Mouse (Mus musculus) 3134 (cell line): Measurements from ENCODE around the gene Dhx33.

Experiments used
- DNase-seq: peaks from one replicate; pipeline ENCODE4 v3.0.0-alpha.2; 2011; ENCODE audit warnings: low spot score; ENCODE audit not compliant: insufficient read length; ENCODE audit errors: extremely low read depth

The Dhx33 gene

GRCm38 (mm10) chr11:71004316-71004773 lies at the start of gene Dhx33:
Gene Dhx33, minus strand, starts transcription at chr11:71004437.
- DNase-seq = peak; percentile 96

GRCm38 (mm10) chr11:71052554-71052953 lies 48.3 kb upstream of the Dhx33 start:
- DNase-seq = no peak

GRCm38 (mm10) chr11:71039526-71040298 lies 35.5 kb upstream of the Dhx33 start:
- no peak for DNase-seq

- no peak for DNase-seq
Observed at GRCm38 (mm10) chr11:71033163-71033761, 29.0 kb upstream of the Dhx33 start, which contains the start of gene 6330403K07Rik. Gene 6330403K07Rik, minus strand, starts transcription at chr11:71033513.

GRCm38 (mm10) chr11:71032491-71033162 lies 28.4 kb upstream of the Dhx33 start:
- peak; percentile 13 for DNase-seq

GRCm38 (mm10) chr11:71032070-71032469 lies 27.8 kb upstream of the Dhx33 start:
- no peak for DNase-seq

- DNase-seq = no peak
Observed at GRCm38 (mm10) chr11:71029403-71030118, 25.3 kb upstream of the Dhx33 start.

- DNase-seq = no peak
Observed at GRCm38 (mm10) chr11:71028280-71028679, 24.0 kb upstream of the Dhx33 start.

- DNase-seq = peak; percentile 99
Observed at GRCm38 (mm10) chr11:71019201-71020068, 15.2 kb upstream of the Dhx33 start, which contains the start of the genes Mis12 and Derl2. Gene Mis12, plus strand, starts transcription at chr11:71019611. Gene Derl2, minus strand, starts transcription at chr11:71019841.

- DNase-seq = no peak
Observed at GRCm38 (mm10) chr11:71018416-71019200, 14.4 kb upstream of the Dhx33 start.

- no peak for DNase-seq
Observed at GRCm38 (mm10) chr11:71017051-71017450, 12.8 kb upstream of the Dhx33 start.

GRCm38 (mm10) chr11:71012743-71013142 lies 8.5 kb upstream of the Dhx33 start:
- DNase-seq = no peak

- DNase-seq = no peak
Observed at GRCm38 (mm10) chr11:71008321-71008720, 4.1 kb upstream of the Dhx33 start.

- no peak for DNase-seq
Observed at GRCm38 (mm10) chr11:71007831-71008230, 3.6 kb upstream of the Dhx33 start.

- DNase-seq = no peak
Observed at GRCm38 (mm10) chr11:71007026-71007425, 2.8 kb upstream of the Dhx33 start.

GRCm38 (mm10) chr11:71005046-71005445 lies 809 bp upstream of the Dhx33 start:
- no peak for DNase-seq

- no peak for DNase-seq
Observed at GRCm38 (mm10) chr11:71003611-71004315, 474 bp downstream of the Dhx33 start.

GRCm38 (mm10) chr11:71001167-71001566 lies 3.1 kb downstream of the Dhx33 start:
- no peak for DNase-seq
